Mouse (Mus musculus) small intestine, adult 2 months (tissue): ENCODE data around the gene Cutc.

ENCODE experiments used
- CTCF ChIP-seq: fragments of 200-500 bp; IDR thresholded peaks from 2 replicates; pipeline ENCODE4 v1.5.1; 2012; ENCODE audit warnings: low read depth, mild to moderate bottlenecking, control low read depth, inconsistent platforms, low read length, moderate library complexity, mixed read lengths; ENCODE audit not compliant: insufficient replicate concordance, insufficient read length; ENCODE audit errors: extremely low read depth
- POLR2A ChIP-seq: fragments of 200-500 bp; IDR thresholded peaks from 2 replicates; pipeline ENCODE4 v1.6.1; 2012; ENCODE audit warnings: low read depth, mild to moderate bottlenecking, control low read depth, inconsistent platforms, low read length, moderate library complexity

DNA sequence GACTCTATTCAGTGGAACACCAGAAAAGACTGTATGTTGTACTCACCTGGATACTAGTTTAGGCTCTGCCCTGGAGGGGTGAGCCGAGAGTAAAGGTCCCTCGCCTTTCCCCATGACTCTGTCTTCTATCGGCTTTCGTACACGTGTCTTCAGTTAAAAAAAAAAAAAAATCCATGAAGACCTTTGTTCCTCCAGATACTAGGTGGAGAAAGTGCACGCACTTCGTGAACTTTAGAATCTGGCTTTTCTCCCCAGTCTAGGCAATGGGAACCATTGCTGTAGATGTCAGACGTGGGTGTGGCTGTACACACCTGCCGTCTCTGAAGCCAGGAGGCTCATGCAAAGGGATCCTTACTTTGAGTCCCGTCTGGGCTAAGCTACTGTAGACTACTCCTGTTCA, 60.5 kb downstream of the Cutc start:
- no peak for TF ChIP-seq POLR2A
- no peak for TF ChIP-seq CTCF
